Mouse (Mus musculus): ENCODE measurements around the gene Fignl2. TPM values are rescaled to one million over a fixed set of nuclear protein-coding genes. Genes with fewer than 3 reads are reported as not detected.
A peak's percentile ranks its signal among the peaks of the same experiment; 100 is the strongest.

Gene Fignl2
- polyA plus RNA-seq, 1 experiment from 2014 or later = 0.25 TPM

DNA sequence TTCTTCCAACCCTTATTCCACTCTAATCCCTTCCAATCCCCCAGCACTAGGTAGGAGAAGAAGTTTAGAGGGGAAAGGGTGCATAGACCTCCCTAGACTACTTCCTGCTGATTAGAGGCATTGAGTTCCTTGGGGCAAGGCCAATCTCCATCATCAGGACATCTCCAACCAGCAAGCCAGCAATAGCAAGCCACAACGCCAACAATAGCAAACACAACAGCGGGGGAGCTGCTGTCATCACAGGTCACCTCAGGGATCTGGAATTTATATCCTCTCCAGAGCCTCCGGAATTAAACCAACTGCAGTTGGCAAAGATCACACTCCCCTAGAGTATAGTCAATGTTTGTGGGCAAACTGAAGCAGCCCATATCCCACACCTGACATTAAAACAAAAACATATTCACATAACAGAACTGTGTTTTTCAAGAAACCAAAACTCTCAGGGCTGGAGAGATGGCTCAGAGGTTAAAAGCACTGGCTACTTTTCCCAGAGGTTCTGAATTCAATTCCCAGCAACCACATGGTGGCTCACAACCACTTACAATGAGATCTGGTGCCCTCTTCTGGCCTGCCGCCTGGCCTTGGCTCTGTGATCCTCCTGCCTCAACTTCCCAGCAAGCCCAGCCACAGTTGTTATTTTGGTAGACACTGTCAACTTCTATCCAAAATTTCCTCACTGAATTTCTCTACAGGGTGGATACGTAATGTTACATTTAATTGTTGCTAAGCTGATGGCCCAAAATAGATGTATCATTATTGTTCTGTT, 29.7 kb upstream of the Fignl2 start:
- no peak overlapping the region for H3K4me2 ChIP-seq
- H3K9me3 ChIP-seq (replicated peaks) = no peaks in the 10 kb centered on the region
- WGBS (ENCODE audit: insufficient replicate concordance) = 74% methylated on average over 5 of the region's 5 CpGs
- peaks cover 20% of the 10 kb centered on the region for H3K27me3 ChIP-seq (replicated peaks)
- 0 out of 2 replicates have a peak, but pooled peaks cover 3% of the 10 kb centered on the region for H3K4me1 ChIP-seq
- H3K27ac ChIP-seq = no peak overlapping the region
- ATAC-seq = no peak
- no peak overlapping the region for H3K9ac ChIP-seq
- no peaks in the 10 kb centered on the region for H3K36me3 ChIP-seq
- H3K4me3 ChIP-seq = no peak overlapping the region

DNA sequence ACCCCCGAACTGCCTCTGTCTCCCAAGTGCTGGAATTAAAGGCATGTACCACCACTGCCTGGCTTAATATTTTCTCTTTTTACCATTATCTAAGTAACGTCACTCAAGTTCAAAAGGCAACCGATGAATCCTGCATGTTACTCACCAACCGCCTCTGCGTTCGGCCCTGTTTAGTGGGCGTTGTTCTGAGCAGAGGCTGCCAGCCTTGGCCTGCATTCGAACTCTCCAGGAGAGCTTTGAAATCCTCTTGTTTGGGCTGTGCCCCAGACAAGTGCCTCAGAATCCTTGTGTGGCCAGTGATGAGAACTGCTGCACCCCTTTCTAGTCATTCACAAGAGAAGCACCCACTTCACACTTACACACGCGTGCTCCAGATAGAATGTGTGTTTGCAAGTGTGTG, 27.6 kb upstream of the Fignl2 start:
- H3K27ac ChIP-seq = no peak overlapping the region
- H3K36me3 ChIP-seq = no peaks in the 10 kb centered on the region
- WGBS (ENCODE audit: insufficient replicate concordance) = 79% methylated on average over 10 of the region's 10 CpGs
- no peak for ATAC-seq
- no peak overlapping the region for H3K9ac ChIP-seq
- no peak overlapping the region for H3K4me2 ChIP-seq
- no peaks in the 10 kb centered on the region for H3K9me3 ChIP-seq (replicated peaks)
- H3K27me3 ChIP-seq (replicated peaks) = peaks cover 14% of the 10 kb centered on the region
- 0 out of 2 replicates have a peak, but pooled peaks cover 3% of the 10 kb centered on the region for H3K4me1 ChIP-seq
- no peak overlapping the region for H3K4me3 ChIP-seq

DNA sequence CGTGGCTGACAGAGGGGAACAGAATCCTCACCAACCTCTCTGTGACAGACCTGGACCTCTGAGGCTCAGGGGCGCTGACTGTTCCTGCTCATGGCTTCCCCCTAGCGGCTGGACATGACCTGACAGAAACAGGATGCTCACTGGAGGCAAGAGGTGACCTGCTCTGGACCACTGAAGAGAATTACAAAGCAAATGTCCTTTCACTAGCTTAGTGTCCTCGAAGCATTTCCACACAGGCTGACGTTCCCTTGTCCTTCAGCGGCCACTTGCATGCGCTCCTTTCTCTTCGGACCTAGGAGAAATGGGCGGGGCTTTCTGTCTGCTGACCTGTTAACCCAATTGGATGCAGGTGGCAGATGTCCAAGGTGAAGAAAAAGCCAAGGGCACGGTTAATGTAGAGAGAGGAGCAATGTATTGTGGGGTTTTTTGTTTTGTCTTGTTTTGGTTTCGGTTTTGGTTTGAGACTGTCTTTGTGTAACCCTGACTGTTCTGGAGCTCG, 27.2 kb upstream of the Fignl2 start:
- peak; percentile 35; the same call in 1 of the 2 replicates for ATAC-seq

DNA sequence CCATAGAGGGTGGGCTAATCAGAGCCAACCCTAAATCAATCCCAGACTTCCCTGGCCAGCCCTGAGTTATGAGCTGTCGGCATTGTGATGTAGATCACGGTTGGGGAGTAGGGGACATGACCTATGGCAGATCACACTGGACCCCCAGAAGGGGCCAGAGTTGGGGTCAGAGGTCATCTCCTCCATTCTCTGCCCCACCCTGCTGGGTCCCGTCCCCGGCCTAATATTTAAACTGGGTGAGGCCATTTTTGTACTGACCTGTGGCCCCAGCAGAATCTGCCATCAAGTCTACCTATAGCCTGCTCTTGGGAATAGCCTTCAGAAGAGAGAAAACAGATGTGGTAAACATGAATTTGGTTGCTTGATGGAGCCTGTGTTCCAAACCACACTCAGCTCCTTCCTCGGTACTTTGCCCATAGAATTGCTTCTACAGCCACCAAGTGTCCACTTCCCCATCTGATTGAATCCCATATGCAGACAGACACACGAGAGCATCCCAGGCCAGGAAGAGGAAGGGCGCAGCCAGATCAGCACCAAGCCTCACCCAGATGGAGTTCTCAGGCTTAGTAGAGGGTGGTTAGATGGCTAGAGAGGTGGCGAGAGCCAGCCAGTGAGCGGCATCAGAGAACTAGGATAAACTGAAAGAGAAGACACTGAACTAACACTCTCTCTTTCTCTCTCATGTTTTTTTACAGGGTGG, 25.4 kb upstream of the Fignl2 start:
- Histone ChIP-seq H3K27ac (no peak overlapping the region), H3K9me3 (replicated peaks) (no peaks in the 10 kb centered on the region)
- 63% methylated on average over 9 of the region's 9 CpGs for WGBS (ENCODE audit: insufficient replicate concordance)

More for the DNA sequence above, 27.2 kb upstream of the Fignl2 start:
- Histone ChIP-seq H3K4me1 (0 out of 2 replicates have a peak, but pooled peaks cover 3% of the 10 kb centered on the region), H3K9me3 (replicated peaks) (no peaks in the 10 kb centered on the region), H3K9ac (no peak overlapping the region), H3K27me3 (replicated peaks) (peaks cover 10% of the 10 kb centered on the region), H3K36me3 (no peaks in the 10 kb centered on the region), H3K4me3 (no peak overlapping the region), H3K27ac (no peak overlapping the region), H3K4me2 (peak overlapping the region; percentile 12; the same call in 1 of the 2 replicates)
- WGBS (ENCODE audit: insufficient replicate concordance) = 18% methylated on average over 12 of the region's 12 CpGs

DNA sequence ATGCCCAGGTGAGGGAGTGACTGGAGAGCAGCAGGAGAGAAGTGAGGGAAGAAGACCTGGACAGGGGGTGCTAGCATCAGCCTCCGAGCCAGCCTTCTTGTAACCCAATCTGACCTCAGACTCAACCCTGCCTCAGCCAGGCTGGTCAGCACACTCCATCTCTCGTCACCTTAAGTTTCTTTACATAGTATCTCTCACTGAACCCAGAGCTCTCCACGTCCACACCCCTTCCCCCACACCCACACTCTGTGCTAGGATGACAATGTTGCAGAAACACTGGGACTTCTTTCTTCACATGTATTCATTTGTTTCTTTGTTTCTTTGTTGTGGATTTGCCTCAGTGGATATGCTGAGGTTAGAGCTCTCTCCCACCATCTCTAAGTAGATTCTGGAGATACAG, 22.6 kb upstream of the Fignl2 start:
- H3K27ac ChIP-seq = no peak overlapping the region
- no peak overlapping the region for H3K4me2 ChIP-seq
- no peak for ATAC-seq
- H3K36me3 ChIP-seq = no peaks in the 10 kb centered on the region
- WGBS (ENCODE audit: insufficient replicate concordance) = 53% methylated on average over 3 of the region's 3 CpGs
- H3K4me3 ChIP-seq = no peak overlapping the region
- H3K27me3 ChIP-seq (replicated peaks) = peaks cover 27% of the 10 kb centered on the region
- no peaks in the 10 kb centered on the region for H3K9me3 ChIP-seq (replicated peaks)
- no peak overlapping the region for H3K9ac ChIP-seq
- peaks cover 11% of the 10 kb centered on the region; the same call in 1 of the 2 replicates for H3K4me1 ChIP-seq

More for the DNA sequence above, 25.4 kb upstream of the Fignl2 start:
- no peak overlapping the region for H3K9ac ChIP-seq
- ATAC-seq = no peak
- no peak overlapping the region for H3K4me3 ChIP-seq
- H3K4me1 ChIP-seq = 0 out of 2 replicates have a peak, but pooled peaks cover 3% of the 10 kb centered on the region
- no peak overlapping the region for H3K4me2 ChIP-seq
- H3K27me3 ChIP-seq (replicated peaks) = peaks cover 8% of the 10 kb centered on the region
- no peaks in the 10 kb centered on the region for H3K36me3 ChIP-seq

DNA sequence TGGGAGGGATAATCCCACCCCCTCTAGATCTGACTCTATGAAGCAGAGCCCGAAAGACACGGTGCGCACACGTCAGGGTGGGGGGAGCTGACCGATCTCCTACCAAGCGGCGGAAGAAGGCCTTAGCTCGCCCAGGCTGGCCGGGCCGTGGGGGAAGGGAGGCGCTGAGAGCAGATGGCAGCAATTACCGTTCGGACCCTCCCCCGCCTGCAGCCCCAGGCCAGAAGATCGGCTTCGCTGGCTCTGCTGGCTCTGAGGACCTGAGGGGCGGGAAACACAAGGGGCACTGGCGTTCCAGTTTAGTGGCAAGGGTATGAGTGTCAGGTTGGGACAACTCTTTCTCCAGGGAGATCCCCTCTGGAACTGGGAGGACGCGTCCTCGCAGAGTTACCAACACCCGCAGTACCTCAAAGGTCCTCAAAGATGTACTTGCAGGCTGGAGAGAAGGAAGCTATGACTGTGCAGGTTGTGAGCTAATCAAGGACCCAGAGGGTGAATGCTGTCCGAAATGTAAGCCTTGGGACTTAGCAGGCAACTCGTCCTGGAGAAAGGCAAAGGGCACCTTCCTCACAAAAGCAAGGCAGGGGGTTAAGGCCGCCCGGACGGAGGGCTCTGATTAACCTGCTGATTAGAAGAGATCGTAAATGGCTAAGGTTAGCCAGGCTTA, 19.8 kb upstream of the Fignl2 start:
- no peak overlapping the region for H3K4me3 ChIP-seq
- 7% methylated on average over 28 of the region's 28 CpGs for WGBS (ENCODE audit: insufficient replicate concordance)
- no peak for ATAC-seq
- H3K9me3 ChIP-seq (replicated peaks) = no peaks in the 10 kb centered on the region
- no peaks in the 10 kb centered on the region for H3K36me3 ChIP-seq
- H3K9ac ChIP-seq = no peak overlapping the region
- peaks cover 12% of the 10 kb centered on the region for H3K4me1 ChIP-seq
- H3K27ac ChIP-seq = no peak overlapping the region
- peaks cover 32% of the 10 kb centered on the region for H3K27me3 ChIP-seq (replicated peaks)
- peak overlapping the region; percentile 43 for H3K4me2 ChIP-seq

DNA sequence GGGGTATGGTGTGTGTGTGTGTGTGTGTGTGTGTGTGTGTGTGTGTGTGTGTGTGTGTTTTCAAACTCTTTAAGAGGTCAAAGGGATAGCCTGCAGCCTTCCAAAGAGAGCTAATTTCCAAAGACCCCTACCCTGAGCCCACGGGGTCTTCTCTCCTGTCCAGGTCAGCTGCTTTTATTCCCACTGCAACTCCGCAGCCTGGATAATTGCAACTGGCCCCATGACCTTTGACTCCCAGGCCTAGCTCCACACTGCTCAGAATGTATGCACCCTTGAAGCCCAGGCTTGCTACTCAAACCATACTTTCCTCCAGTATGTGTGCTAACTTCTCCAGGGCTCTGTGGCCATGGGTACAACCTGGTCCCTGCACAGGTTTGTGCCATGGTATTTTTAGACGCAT, 17.0 kb upstream of the Fignl2 start:
- Histone ChIP-seq H3K9me3 (replicated peaks) (no peaks in the 10 kb centered on the region), H3K4me1 (peaks cover 19% of the 10 kb centered on the region), H3K4me2 (no peak overlapping the region), H3K27me3 (replicated peaks) (peaks cover 32% of the 10 kb centered on the region), H3K4me3 (no peak overlapping the region), H3K9ac (no peak overlapping the region), H3K27ac (no peak overlapping the region), H3K36me3 (no peaks in the 10 kb centered on the region)
- ATAC-seq = no peak
- WGBS (ENCODE audit: insufficient replicate concordance) = 61% methylated on average over 3 of the region's 3 CpGs

DNA sequence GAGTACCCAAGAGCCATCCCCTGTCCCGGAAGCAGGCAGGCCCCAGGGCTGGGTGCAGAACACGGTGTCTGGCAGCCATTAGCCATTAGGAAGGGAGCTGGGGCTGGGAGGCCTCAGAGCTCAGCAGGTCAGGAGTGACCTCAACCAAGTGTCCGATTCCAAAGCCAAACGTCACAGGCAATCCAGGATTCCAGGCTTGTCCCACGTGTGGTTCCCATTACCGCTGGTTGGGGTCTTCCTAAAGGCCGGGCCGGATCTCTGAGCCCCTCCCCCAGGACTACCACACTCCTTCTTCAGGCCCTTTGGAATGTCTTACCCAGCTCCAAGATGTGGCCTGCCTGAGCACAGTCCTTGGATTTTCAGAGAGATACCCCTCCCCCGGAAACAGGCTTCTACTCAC, 16.6 kb upstream of the Fignl2 start:
- ATAC-seq = no peak
- H3K27ac ChIP-seq = no peak overlapping the region
- peaks cover 19% of the 10 kb centered on the region for H3K4me1 ChIP-seq
- H3K36me3 ChIP-seq = no peaks in the 10 kb centered on the region
- WGBS (ENCODE audit: insufficient replicate concordance) = 61% methylated on average over 9 of the region's 9 CpGs
- no peak overlapping the region for H3K4me3 ChIP-seq
- peaks cover 32% of the 10 kb centered on the region for H3K27me3 ChIP-seq (replicated peaks)
- no peak overlapping the region for H3K9ac ChIP-seq
- no peaks in the 10 kb centered on the region for H3K9me3 ChIP-seq (replicated peaks)
- no peak overlapping the region for H3K4me2 ChIP-seq

DNA sequence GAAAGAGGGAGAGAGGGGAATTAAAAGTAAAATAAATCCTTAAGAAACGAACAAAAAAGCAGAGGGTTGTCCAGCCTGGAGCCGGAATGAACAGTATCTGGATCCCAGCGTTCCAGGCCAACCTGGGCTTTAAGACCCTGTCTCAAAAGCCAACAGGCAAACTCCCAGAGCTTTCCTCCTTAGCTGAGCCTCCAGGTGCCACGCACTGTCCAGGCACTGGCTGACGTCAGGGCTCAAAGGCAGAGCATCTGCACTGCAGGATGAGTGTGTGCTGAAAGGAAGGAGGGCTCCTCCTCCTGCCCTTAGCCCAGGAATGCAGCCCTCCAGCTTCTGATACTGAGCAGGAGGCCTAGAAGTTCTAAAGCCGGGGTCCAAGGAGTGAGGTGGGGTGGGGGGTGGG, 15.6 kb upstream of the Fignl2 start:
- Histone ChIP-seq H3K9me3 (replicated peaks) (no peaks in the 10 kb centered on the region), H3K27me3 (replicated peaks) (peaks cover 26% of the 10 kb centered on the region), H3K4me3 (no peak overlapping the region), H3K27ac (no peak overlapping the region), H3K4me2 (no peak overlapping the region), H3K36me3 (no peaks in the 10 kb centered on the region), H3K4me1 (peaks cover 19% of the 10 kb centered on the region), H3K9ac (no peak overlapping the region)
- no peak for ATAC-seq
- 67% methylated on average over 6 of the region's 6 CpGs for WGBS (ENCODE audit: insufficient replicate concordance)

DNA sequence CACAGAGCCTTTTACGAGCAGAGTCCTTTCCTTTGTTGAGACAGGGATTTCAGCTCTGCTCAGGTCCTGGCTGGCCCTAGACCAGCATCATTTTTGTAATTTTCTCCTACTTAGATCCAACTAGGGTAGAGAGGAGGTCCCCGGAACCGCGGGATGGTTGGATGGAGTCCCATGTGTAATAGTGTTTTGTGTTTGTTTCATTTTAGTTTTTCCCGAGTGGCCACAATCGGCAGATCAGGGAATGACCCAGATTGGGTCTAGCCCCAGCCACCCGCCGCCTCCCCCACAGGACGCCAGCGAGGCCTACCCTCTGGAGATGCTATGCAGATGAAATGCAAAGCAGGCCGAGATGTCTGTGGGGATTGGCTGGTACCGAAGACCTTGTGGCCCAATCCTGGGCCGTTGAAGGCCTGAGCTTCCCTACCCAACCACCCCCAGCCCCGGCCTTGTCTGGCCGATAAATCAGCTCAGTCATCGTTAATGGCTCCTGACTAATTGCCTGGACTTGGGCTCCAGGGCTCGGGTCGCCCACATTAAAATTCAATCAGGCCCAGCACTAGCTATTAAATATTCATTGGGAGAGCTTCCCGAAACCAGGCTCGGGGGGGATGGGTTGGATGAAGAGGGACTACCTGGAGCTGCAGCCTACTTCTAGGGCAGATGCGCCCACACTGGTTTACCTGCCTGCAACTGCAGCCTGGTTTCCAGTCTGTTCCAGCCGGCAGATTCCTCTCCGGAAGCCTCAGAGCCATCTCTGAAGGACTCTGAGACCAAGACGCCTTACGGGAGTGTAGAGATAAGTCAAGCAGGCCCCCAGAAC, 14.7 kb upstream of the Fignl2 start:
- ATAC-seq = peak; percentile 56; the same call in 1 of the 2 replicates
- H3K9ac ChIP-seq = no peak overlapping the region
- no peaks in the 10 kb centered on the region for H3K36me3 ChIP-seq
- no peaks in the 10 kb centered on the region for H3K9me3 ChIP-seq (replicated peaks)
- no peak overlapping the region for H3K27ac ChIP-seq
- no peak overlapping the region for H3K4me3 ChIP-seq
- H3K4me1 ChIP-seq = peaks cover 14% of the 10 kb centered on the region
- peaks cover 18% of the 10 kb centered on the region for H3K27me3 ChIP-seq (replicated peaks)
- WGBS (ENCODE audit: insufficient replicate concordance) = 29% methylated on average over 25 of the region's 25 CpGs
- 0 out of 2 replicates have a peak overlapping the region, but pooled peaks have one; percentile 0 for H3K4me2 ChIP-seq

DNA sequence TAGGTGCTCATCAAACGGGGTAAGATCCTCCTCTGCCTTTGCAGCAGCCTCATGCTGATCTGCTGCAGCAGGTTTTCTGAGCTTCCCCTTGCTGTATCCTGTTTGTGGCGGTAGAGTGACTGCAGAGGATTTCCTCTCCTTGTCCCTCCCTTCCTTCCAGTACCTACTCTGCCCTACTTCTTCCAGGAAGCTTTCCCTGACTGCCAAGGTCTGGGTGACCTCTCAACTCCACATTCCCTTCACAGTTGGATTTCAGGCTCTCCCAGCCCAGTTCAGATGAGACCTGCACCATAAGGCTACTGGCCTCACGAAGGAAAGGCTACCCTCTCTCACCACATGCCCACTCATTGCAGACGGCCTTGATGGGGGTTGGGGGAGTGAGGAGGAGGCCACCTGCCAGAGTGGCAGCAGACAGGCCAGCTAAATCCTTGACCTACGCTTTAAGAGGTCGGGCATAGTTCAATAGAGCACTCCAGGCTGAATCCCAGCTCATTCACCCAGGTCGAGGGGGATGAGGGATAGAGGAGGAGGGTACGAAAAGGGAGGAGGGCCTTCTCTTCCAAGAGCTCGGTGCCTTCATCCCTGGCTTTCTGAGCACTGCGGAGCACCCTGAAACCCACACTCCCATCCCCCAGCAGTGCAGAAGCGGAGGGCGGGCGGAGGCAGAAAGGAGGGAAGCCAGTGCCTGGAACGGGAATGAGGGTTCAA, 13.9 kb upstream of the Fignl2 start:
- 0 out of 2 replicates have a peak overlapping the region, but pooled peaks have one; percentile 0 for H3K4me2 ChIP-seq
- peaks cover 10% of the 10 kb centered on the region for H3K27me3 ChIP-seq (replicated peaks)
- no peaks in the 10 kb centered on the region for H3K36me3 ChIP-seq
- no peaks in the 10 kb centered on the region for H3K9me3 ChIP-seq (replicated peaks)
- 33% methylated on average over 14 of the region's 14 CpGs for WGBS (ENCODE audit: insufficient replicate concordance)
- peaks cover 11% of the 10 kb centered on the region for H3K4me1 ChIP-seq
- H3K27ac ChIP-seq = no peak overlapping the region
- H3K9ac ChIP-seq = no peak overlapping the region
- no peak overlapping the region for H3K4me3 ChIP-seq
- no peak for ATAC-seq
